Mouse (Mus musculus) midbrain, embryonic 16.5 days (tissue): ENCODE results near the gene Hjurp. TPM values are rescaled to one million over a fixed set of nuclear protein-coding genes. Genes with fewer than 3 reads are reported as not detected.
A peak's percentile ranks its signal among the peaks of the same experiment; 100 is the strongest.

Source experiments
- ATAC-seq: fragments of 200-750 bp; cut with Nextera tagmentation; 2 replicates; pipeline ENCODE4 v1.8.0; 2017; ENCODE audit warnings: moderate TSS enrichment
- H3K27ac ChIP-seq: fragments of 300-500 bp; sonication (generic); 2 replicates; pipeline ENCODE4 v1.5.1; 2014; ENCODE audit warnings: mild to moderate bottlenecking, low read length, mixed read lengths
- H3K27me3 ChIP-seq: fragments of 300-500 bp; sonication (generic); 2 replicates; pipeline ENCODE4 v1.6.1; 2014; ENCODE audit warnings: low read depth, low read length, mixed read lengths; ENCODE audit not compliant: control insufficient read depth, insufficient read depth
- H3K36me3 ChIP-seq: fragments of 300-500 bp; sonication (generic); 2 replicates; pipeline ENCODE4 v1.6.1; 2014; ENCODE audit warnings: mild to moderate bottlenecking, low read length, moderate library complexity, mixed read lengths; ENCODE audit not compliant: control insufficient read depth, insufficient read depth
- H3K4me1 ChIP-seq: fragments of 300-500 bp; sonication (generic); 2 replicates; pipeline ENCODE4 v1.6.1; 2014; ENCODE audit warnings: mild to moderate bottlenecking, low read length, mixed read lengths; ENCODE audit not compliant: control insufficient read depth, insufficient read depth
- H3K4me2 ChIP-seq: fragments of 300-500 bp; sonication (generic); 2 replicates; pipeline ENCODE4 v1.6.1; 2014; ENCODE audit warnings: mild to moderate bottlenecking, low read length, mixed read lengths
- H3K4me3 ChIP-seq: fragments of 300-500 bp; sonication (generic); 2 replicates; pipeline ENCODE4 v1.5.1; 2014; ENCODE audit warnings: low read depth, mild to moderate bottlenecking, low read length, moderate library complexity, mixed read lengths
- H3K9ac ChIP-seq: fragments of 300-500 bp; sonication (generic); 2 replicates; pipeline ENCODE4 v1.6.1; 2014; ENCODE audit warnings: low read depth, low read length, mixed read lengths
- H3K9me3 ChIP-seq: fragments of 300-500 bp; sonication (generic); replicated peaks from 2 replicates; pipeline ENCODE4 v1.6.1; 2014; ENCODE audit warnings: mild to moderate bottlenecking, low read length, mixed read lengths; ENCODE audit not compliant: control insufficient read depth, poor library complexity, severe bottlenecking
- WGBS: fragments of 180-500 bp; shearing (Covaris S2); extraction: QIAGEN DNeasy Blood & Tissue Kit; methylation state at CpG from one replicate; pipeline ENCODE4 v1.1.7; 2014; 5-methylcytosine and 5-hydroxymethylcytosine counted together
- polyA plus RNA-seq: library from polyadenylated mRNA; unstranded; fragments of >200 nt; fragmentation: Nextera tagmentation; extraction: Ambion mirVana; gene quantifications from 2 replicates; pipeline ENCODE4 v1.2.1, GENCODE M21; 2015

Gene Hjurp
- polyA plus RNA-seq, 1 experiment from 2014 or later: 77.3 TPM

DNA sequence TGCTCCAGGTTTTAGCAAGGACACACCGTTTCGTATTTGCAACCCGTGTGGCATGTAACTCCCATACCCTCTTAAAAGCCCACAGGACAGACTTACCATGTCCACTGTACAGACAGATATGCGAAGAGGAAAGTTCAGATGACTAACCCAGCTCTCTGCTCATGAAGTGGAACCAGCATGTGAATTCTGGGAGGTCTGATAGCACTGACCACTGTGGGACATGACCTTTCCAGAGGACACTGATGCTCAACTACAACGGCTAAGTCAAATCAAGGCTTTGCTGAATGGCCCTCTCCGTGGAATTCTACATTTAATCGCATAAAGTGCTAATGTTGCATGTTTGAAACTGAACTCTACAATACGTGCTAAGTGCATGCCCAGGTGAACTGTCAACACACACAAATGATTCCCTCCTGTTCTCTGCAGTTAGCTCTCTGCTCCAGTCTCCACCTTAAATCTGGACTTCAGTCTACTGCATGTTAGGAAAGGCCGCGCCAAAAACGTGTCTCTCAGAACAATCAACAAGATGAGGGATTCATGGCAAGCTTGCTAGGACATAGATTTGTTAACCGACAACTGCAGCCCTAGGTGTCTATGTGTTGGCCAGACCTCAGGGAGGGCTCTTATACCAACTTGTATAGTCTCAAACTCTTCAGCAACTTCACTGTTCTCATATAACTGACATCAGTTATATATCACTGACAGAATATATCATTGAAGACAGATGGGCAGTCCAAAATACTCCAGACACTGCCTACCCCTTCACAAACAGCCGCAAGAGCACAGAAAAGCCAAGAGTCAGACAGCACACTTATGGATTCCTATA lies 1.5 kb downstream of the Hjurp start:
- Histone ChIP-seq H3K4me3 (peak overlapping the region; percentile 46), H3K36me3 (peaks cover 13% of the 10 kb centered on the region), H3K9ac (peak overlapping the region; percentile 74), H3K27ac (no peak overlapping the region), H3K9me3 (no peaks in the 10 kb centered on the region), H3K4me1 (peaks cover 21% of the 10 kb centered on the region), H3K4me2 (peak overlapping the region; percentile 59), H3K27me3 (no peaks in the 10 kb centered on the region)
- WGBS: 67% methylated on average over 13 of the region's 13 CpGs
- no peak for ATAC-seq

DNA sequence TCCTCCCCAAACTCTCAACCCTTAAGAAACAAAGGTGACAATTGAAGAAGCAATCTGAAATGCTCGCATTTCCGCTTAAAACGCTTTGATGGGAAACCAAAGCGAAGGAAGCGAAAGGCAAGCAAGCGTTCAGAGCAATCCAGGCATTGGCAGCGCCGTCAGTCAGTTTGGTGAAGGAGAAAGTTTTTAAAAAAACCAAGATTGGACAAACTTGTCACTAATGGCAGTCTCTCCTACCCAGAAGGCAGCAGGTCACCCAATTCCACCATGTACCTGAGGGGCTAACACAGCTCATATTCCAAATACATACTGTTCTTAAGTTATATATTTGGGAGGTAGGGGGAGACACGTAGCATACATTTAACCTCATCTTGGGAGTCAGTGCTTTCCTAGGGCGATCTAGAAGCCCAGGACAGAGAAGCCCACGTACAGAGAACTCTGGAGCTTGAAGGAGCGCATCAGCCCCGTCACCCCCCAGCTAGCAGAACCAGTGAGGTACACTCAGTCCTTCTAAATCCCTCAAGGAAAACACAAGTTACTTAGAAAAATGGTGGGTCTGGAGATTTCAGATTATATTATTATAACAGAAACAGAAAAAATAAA lies 2.3 kb downstream of the Hjurp start:
- H3K27me3 ChIP-seq: no peaks in the 10 kb centered on the region
- H3K9ac ChIP-seq: no peak overlapping the region
- peaks cover 13% of the 10 kb centered on the region for H3K36me3 ChIP-seq
- peaks cover 21% of the 10 kb centered on the region for H3K4me1 ChIP-seq
- no peak overlapping the region for H3K27ac ChIP-seq
- ATAC-seq: no peak
- H3K4me2 ChIP-seq: no peak overlapping the region
- no peak overlapping the region for H3K4me3 ChIP-seq
- WGBS: 70% methylated on average over 13 of the region's 13 CpGs
- H3K9me3 ChIP-seq: no peaks in the 10 kb centered on the region

DNA sequence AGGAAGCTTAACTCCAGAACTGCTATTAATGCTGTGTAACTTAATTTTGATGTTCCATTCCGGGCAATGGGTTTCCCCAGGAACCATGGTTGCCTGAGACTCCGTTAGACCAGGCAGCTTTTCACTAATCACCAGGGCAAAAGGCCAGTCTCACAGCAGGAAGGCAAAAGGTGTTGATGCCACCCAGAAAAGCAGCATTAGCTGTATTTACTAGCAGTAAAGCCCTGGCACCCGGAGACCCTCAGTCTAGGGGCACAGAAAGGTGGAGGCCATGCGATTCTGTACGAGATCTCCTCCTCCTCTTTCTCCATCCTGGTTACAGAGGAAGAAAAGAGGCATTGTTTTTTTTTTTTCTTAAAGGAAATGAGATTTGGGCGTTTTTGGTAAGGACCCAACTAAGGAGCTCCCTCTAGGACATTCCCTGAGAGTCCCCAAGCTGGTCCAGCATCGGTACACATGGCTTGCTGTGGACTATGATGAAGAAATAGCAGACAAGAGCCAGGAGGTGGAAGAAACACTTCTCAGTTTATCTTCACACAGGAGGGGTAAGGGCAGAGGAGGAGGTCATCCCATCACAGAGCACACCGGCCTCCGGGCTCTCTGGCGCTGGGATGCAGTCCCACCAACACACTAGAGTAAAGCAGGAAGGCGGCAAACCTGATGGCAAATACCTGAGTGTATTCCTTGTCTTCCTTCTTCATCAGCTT lies 2.9 kb downstream of the Hjurp start:
- peaks cover 19% of the 10 kb centered on the region for H3K36me3 ChIP-seq
- no peak overlapping the region for H3K4me3 ChIP-seq
- no peak overlapping the region for H3K27ac ChIP-seq
- 76% methylated on average over 11 of the region's 11 CpGs for WGBS
- no peak overlapping the region for H3K9ac ChIP-seq
- H3K4me1 ChIP-seq: peaks cover 21% of the 10 kb centered on the region
- no peak for ATAC-seq
- no peaks in the 10 kb centered on the region for H3K27me3 ChIP-seq
- no peak overlapping the region for H3K4me2 ChIP-seq
- no peaks in the 10 kb centered on the region for H3K9me3 ChIP-seq

DNA sequence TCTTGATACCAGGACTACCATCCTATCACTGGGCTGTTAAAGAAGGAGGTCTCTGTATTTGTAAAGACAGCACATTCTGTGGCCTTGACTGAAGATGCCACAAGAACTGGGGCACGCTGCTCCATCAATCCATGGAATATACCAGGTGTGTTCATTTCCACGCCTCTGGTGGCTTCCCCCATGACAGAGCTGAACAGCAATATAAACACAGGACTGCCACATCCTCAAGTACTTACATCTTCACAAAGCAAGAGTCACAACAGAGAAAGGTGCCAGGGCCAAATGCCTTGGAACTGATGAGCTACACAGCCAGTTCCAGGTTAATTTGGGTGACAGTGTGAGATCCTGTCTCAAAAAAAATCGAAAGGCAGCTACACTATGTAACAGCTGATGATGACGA lies 3.6 kb downstream of the Hjurp start:
- H3K9ac ChIP-seq: peak overlapping the region; percentile 1; the same call in 1 of the 2 replicates
- WGBS: 87% methylated on average over 4 of the region's 4 CpGs
- no peak overlapping the region for H3K4me2 ChIP-seq
- H3K9me3 ChIP-seq: no peaks in the 10 kb centered on the region
- no peak overlapping the region for H3K4me3 ChIP-seq
- no peak for ATAC-seq
- H3K36me3 ChIP-seq: peaks cover 26% of the 10 kb centered on the region
- H3K27ac ChIP-seq: no peak overlapping the region
- no peaks in the 10 kb centered on the region for H3K27me3 ChIP-seq
- peaks cover 21% of the 10 kb centered on the region for H3K4me1 ChIP-seq

DNA sequence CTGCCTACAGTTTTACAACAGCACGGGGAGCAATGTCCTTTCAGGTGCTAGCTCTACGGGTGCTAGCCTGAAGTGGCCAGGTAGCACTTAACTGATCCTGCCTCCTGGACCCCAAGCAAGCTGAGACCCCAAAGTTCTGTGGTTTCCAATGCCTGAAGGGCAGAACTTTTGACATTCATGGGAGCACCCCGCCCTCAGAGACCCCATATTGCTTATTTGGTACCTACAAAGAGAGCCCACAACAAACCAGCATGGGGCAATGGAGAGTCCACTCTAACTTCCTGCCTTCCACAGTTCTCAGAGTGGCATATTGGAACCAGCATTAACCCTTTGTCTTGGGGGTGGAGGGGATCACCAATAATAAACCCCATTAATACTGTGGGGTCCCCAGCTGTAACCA lies 4.1 kb downstream of the Hjurp start:
- Histone ChIP-seq H3K36me3 (peaks cover 31% of the 10 kb centered on the region), H3K4me3 (no peak overlapping the region), H3K4me1 (peaks cover 21% of the 10 kb centered on the region), H3K9me3 (no peaks in the 10 kb centered on the region), H3K9ac (peak overlapping the region; percentile 1; the same call in 1 of the 2 replicates), H3K27me3 (no peaks in the 10 kb centered on the region), H3K27ac (no peak overlapping the region), H3K4me2 (no peak overlapping the region)
- ATAC-seq: no peak
- 96% methylated on average over 3 of the region's 3 CpGs for WGBS

DNA sequence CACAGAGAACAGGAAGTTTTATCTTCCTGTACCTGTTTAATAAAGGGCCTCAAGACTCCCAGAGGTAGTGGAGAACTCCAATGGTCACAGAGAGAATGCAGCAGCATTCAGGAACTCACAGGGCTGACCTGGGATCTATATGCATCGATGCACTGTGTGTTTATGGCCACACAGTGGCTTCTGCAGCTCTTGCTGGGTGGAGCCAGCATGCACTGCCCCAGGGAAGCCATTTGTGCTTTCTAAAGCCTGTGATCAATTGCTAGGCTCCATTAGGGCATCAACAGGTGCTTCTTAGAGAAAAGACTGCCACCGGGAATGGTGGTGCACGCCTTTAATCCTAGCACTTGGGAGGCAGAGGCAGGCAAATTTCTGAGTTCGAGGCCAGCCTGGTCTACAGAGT lies 4.6 kb downstream of the Hjurp start:
- Histone ChIP-seq H3K4me1 (peaks cover 17% of the 10 kb centered on the region), H3K4me3 (no peak overlapping the region), H3K9ac (no peak overlapping the region), H3K4me2 (no peak overlapping the region), H3K36me3 (peaks cover 36% of the 10 kb centered on the region), H3K9me3 (no peaks in the 10 kb centered on the region), H3K27ac (no peak overlapping the region), H3K27me3 (no peaks in the 10 kb centered on the region)
- ATAC-seq: no peak
- 68% methylated on average over 4 of the region's 4 CpGs for WGBS

DNA sequence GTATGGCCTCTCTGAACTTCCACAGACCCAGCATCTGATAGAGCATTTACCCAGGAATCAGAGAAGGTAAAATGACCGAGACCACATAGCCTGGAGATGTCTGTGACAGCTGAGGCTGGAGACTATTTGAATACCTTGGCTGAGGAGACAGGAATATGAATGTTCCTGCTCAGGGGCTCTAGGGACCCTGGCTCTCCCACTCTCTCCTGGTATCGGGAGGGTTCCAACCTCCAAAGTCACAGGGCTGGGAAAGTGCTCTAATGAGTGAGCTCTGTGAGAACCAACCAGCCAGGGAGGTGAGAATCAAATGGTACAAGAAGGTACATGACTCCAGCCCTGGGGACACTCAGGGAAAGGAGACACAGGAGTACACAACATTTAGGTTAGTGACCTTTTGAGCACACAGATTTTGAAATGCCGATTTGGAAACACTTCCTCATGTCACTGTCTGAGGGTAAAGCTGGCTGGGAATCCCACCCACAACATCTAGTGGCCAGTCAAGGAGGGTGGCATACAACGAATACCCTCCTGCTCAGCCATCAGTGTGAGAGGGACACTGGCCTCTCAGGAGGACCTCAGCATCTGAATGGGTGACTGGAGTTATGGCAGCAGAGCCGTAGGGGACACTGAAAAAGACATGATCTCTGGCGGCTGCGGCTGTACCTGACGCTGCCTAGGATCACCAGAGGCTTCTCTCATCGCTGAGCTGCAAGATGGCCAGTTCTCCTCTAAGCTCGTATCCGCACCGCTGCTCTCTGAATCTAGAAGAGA lies 7.7 kb downstream of the Hjurp start:
- no peak for ATAC-seq
- no peaks in the 10 kb centered on the region for H3K27me3 ChIP-seq
- no peaks in the 10 kb centered on the region for H3K9me3 ChIP-seq
- H3K36me3 ChIP-seq: peaks cover 67% of the 10 kb centered on the region
- no peak overlapping the region for H3K4me3 ChIP-seq
- no peak overlapping the region for H3K27ac ChIP-seq
- no peak overlapping the region for H3K4me2 ChIP-seq
- WGBS: 91% methylated on average over 12 of the region's 12 CpGs
- H3K4me1 ChIP-seq: no peaks in the 10 kb centered on the region
- H3K9ac ChIP-seq: no peak overlapping the region

DNA sequence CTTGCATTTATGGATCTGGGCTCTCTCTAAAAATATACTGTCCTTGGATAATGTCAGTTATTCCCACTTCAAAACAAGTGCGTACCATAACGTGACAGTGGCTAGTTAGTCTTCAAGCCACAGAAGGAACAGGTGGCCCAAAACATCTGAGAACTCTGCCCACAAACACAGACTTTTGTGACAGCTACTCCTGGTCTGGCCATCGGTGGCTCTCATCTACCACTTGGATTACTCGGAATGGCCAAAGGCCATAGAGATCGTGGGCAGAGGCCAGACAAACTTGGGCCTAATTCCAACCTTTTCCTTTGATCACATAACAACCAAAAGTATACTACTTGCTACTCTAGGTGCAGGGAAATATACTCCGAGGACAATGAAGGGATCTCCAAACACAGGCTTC lies 9.4 kb downstream of the Hjurp start:
- no peaks in the 10 kb centered on the region for H3K27me3 ChIP-seq
- 86% methylated on average over 6 of the region's 6 CpGs for WGBS
- no peak for ATAC-seq
- no peak overlapping the region for H3K9ac ChIP-seq
- no peak overlapping the region for H3K4me2 ChIP-seq
- H3K27ac ChIP-seq: no peak overlapping the region
- H3K4me1 ChIP-seq: no peaks in the 10 kb centered on the region
- H3K4me3 ChIP-seq: no peak overlapping the region
- H3K36me3 ChIP-seq: peaks cover 76% of the 10 kb centered on the region
- no peaks in the 10 kb centered on the region for H3K9me3 ChIP-seq
